Mouse (Mus musculus) midbrain, embryonic 15.5 days (tissue): ENCODE results near the gene Fuk. TPM values are rescaled to one million over a fixed set of nuclear protein-coding genes. Genes with fewer than 3 reads are reported as not detected.

Experiments used
- polyA plus RNA-seq: library from polyadenylated mRNA; unstranded; fragments of >200 nt; fragmentation: Nextera tagmentation; extraction: Ambion mirVana; gene quantifications from 2 replicates; pipeline ENCODE4 v1.2.1, GENCODE M21; 2015

Gene Fuk
- polyA plus RNA-seq, 1 experiment from 2014 or later: 7.3 TPM

Other genes with a start within 250 kb of the Fuk start
- gene Mtss1l, start 181.0 kb downstream of the Fuk start, polyA plus RNA-seq: 45.7 and 50.0 TPM in 2 replicates
- gene Il34, start 96.6 kb downstream of the Fuk start, polyA plus RNA-seq: 6.9 and 8.2 TPM in 2 replicates
- 74.9 and 77.1 TPM in 2 replicates for gene Cog4, start 55.9 kb downstream of the Fuk start, polyA plus RNA-seq
- 99.3 and 101 TPM in 2 replicates for gene Sf3b3, start 55.7 kb downstream of the Fuk start, polyA plus RNA-seq
- 28.0 and 29.2 TPM in 2 replicates for gene St3gal2, start 17.4 kb upstream of the Fuk start, polyA plus RNA-seq
- gene Ddx19a, start 95.3 kb upstream of the Fuk start, polyA plus RNA-seq: 12.1 and 12.8 TPM in 2 replicates
- gene Ddx19b, start 129.3 kb upstream of the Fuk start, polyA plus RNA-seq: 7.9 and 8.0 TPM in 2 replicates
- 86.1 and 91.0 TPM in 2 replicates for gene Aars, start 130.7 kb upstream of the Fuk start, polyA plus RNA-seq
- gene Exosc6, start 153.9 kb upstream of the Fuk start, polyA plus RNA-seq: not detected in 2 replicates
- gene Clec18a, start 189.9 kb upstream of the Fuk start, polyA plus RNA-seq: 0.53 and 0.93 TPM in 2 replicates
- gene Pdpr, start 192.1 kb upstream of the Fuk start, polyA plus RNA-seq: 10.4 and 10.8 TPM in 2 replicates